Mouse (Mus musculus): ENCODE measurements at regions not wholly inside any gene's neighbourhood (a gene's known extent, or its start where the extent isn't known, plus 50 kb on each side); places are given as distances from the start of the nearest gene placed in this dataset.

DNA sequence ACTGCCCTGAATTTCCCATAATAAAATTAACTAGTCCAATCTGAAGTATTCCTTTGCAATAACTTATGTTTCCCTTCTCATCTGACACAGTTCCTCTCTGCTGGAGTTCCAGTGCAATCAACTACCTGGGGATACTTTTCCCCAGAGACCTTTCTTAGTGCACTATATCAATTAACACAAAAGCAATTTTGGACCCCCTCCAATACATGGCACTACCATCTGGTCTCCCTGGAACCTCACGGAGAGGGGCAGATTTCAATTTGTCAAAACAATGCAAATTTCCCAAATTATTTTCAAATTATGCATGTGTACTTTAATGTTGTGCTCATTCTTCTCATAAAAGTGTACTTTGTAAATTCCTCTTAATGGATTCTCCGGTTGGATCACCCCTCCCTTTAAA, 518.9 kb upstream of the Tenm3 start:
- H3K9me3 ChIP-seq (ENCODE audit: control insufficient read depth, low read length), result no peaks in the 10 kb centered on the region
- no peaks in the 10 kb centered on the region for H3K27me3 ChIP-seq (ENCODE audit: control insufficient read depth, insufficient read depth, low read length)
- no peaks in the 10 kb centered on the region for H3K36me3 ChIP-seq (ENCODE audit: control insufficient read depth, insufficient read depth, low read length)
- no peak overlapping the region for H3K9ac ChIP-seq (ENCODE audit: low read depth, low read length)
- no peak overlapping the region for H3K4me3 ChIP-seq (ENCODE audit: low read depth, low read length)
- no peak for ATAC-seq (ENCODE audit: low FRiP score)
- H3K4me2 ChIP-seq (replicated peaks; ENCODE audit: low read depth, low read length), result no peak overlapping the region
- no peaks in the 10 kb centered on the region for H3K4me1 ChIP-seq (replicated peaks; ENCODE audit: control insufficient read depth, insufficient read depth, low read length)
- no peak for DNase-seq (ENCODE audit: low spot score)
- WGBS, result 83% methylated on average over 2 of the region's 2 CpGs
- H3K27ac ChIP-seq (ENCODE audit: low read depth, low read length), result no peak overlapping the region

DNA sequence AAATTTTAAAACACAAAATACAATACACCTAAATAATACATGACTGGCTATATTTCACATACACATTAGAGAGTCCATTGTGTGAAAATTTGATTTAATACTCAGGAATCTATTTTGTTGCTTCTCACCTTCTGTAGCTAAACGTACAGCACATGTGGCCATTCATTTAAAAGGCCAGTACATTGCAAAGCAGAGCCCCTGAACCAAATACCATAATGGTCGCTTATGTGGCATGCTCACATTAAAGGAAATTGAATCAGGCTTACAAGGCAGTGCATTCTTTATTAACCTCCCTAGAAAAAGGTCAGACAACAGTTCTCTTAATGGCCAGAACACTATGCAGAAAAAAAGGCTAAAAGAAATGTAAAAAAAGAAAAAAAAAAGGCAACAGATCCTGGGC, 517.7 kb upstream of the Tenm3 start:
- WGBS, result 72% methylated on average over 2 of the region's 2 CpGs
- Histone ChIP-seq H3K9me3 (ENCODE audit: control insufficient read depth, low read length) (no peaks in the 10 kb centered on the region), H3K27me3 (ENCODE audit: control insufficient read depth, insufficient read depth, low read length) (no peaks in the 10 kb centered on the region), H3K4me1 (replicated peaks; ENCODE audit: control insufficient read depth, insufficient read depth, low read length) (no peaks in the 10 kb centered on the region), H3K4me3 (ENCODE audit: low read depth, low read length) (no peak overlapping the region), H3K4me2 (replicated peaks; ENCODE audit: low read depth, low read length) (no peak overlapping the region), H3K36me3 (ENCODE audit: control insufficient read depth, insufficient read depth, low read length) (no peaks in the 10 kb centered on the region), H3K9ac (ENCODE audit: low read depth, low read length) (no peak overlapping the region), H3K27ac (ENCODE audit: low read depth, low read length) (no peak overlapping the region)
- DNase-seq (ENCODE audit: low spot score) (no peak), ATAC-seq (ENCODE audit: low FRiP score) (no peak)

DNA sequence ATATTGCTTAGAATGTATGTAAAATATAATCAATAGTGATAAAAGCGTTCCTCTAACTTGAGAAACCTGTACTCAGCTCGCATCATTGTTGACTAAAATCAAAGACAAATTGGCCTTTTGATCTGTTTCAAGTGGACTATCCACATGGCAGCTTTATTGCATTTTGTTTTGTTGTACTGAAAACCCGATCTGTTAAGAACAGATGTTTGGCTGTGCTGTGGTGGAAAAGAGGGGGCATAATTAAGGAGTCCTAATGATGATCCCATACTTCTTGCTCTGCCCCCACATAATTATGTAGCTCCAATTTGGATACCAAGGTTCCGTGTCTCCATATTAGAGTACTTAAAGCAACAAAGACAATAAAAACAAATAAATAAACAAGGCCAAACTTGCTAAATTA, 516.4 kb upstream of the Tenm3 start:
- Histone ChIP-seq H3K4me3 (ENCODE audit: low read depth, low read length) (no peak overlapping the region), H3K4me1 (replicated peaks; ENCODE audit: control insufficient read depth, insufficient read depth, low read length) (no peaks in the 10 kb centered on the region), H3K4me2 (replicated peaks; ENCODE audit: low read depth, low read length) (no peak overlapping the region), H3K9ac (ENCODE audit: low read depth, low read length) (no peak overlapping the region), H3K27ac (ENCODE audit: low read depth, low read length) (no peak overlapping the region), H3K9me3 (ENCODE audit: control insufficient read depth, low read length) (no peaks in the 10 kb centered on the region), H3K36me3 (ENCODE audit: control insufficient read depth, insufficient read depth, low read length) (no peaks in the 10 kb centered on the region), H3K27me3 (ENCODE audit: control insufficient read depth, insufficient read depth, low read length) (no peaks in the 10 kb centered on the region)
- 73% methylated on average over 4 of the region's 4 CpGs for WGBS
- ATAC-seq (ENCODE audit: low FRiP score) (no peak), DNase-seq (ENCODE audit: low spot score) (no peak)

DNA sequence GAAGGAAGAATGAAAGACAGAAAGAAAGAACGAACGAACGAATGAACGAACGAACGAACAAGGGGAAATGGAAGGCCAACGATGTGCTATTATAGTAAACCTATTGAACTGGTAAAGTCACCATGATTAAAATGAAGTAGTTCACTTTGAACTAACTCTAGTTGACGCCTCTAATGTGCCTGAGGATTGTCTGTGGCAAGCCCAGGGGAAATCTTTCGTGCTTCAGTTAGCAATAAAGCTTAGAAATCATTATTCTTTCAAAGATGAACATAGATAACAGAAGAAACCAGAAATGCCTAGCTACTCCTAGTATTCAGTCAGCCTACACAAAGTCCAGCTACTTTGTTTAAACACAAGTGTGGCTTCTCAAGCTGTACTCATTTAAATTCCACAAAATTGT, 515.9 kb upstream of the Tenm3 start:
- no peaks in the 10 kb centered on the region for H3K27me3 ChIP-seq (ENCODE audit: control insufficient read depth, insufficient read depth, low read length)
- WGBS, result 81% methylated on average over 9 of the region's 9 CpGs
- no peaks in the 10 kb centered on the region for H3K36me3 ChIP-seq (ENCODE audit: control insufficient read depth, insufficient read depth, low read length)
- no peak overlapping the region for H3K4me2 ChIP-seq (replicated peaks; ENCODE audit: low read depth, low read length)
- no peak overlapping the region for H3K4me3 ChIP-seq (ENCODE audit: low read depth, low read length)
- no peaks in the 10 kb centered on the region for H3K9me3 ChIP-seq (ENCODE audit: control insufficient read depth, low read length)
- DNase-seq (ENCODE audit: low spot score) (no peak), ATAC-seq (ENCODE audit: low FRiP score) (no peak)
- no peaks in the 10 kb centered on the region for H3K4me1 ChIP-seq (replicated peaks; ENCODE audit: control insufficient read depth, insufficient read depth, low read length)
- no peak overlapping the region for H3K9ac ChIP-seq (ENCODE audit: low read depth, low read length)
- no peak overlapping the region for H3K27ac ChIP-seq (ENCODE audit: low read depth, low read length)

DNA sequence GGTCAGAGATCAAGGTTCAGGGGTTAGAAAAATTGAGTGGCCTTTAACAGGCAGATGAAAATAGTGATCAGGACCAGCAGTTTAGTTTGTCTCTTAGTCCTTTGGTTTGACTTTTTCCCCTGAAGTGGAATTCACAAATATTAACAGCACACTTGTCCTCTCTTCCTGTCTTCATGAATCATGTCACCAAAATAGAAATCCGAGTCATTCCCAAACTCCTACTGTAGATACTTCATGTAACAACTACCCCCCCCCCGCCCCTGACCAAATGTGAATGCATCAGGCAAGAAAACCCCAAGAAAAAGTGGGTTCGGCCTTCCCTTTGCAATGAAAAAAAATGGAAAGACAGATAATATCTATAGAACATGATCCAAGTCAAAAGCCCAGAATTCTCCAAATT, 504.9 kb upstream of the Tenm3 start:
- DNase-seq (ENCODE audit: low spot score), result no peak

DNA sequence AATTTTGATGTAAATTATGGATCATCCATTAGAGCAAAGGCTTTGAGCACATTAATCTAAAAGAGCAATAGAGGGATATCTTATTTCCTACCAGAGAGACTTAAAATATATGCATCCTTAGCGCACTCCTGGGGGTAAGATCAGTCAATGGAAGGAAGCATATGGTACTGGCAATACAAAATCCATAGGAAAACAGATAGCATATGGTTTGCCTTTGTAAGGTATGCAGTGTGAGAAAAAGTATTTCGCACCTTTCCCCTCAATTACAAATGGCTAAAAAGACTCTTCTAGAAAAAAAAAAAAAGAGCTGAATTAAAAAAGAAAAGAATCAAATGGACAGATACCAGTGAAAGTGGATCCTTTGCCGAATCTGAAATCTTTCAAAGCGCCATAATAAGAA, 495.0 kb upstream of the Tenm3 start:
- Histone ChIP-seq H3K36me3 (ENCODE audit: control insufficient read depth, insufficient read depth, low read length) (no peaks in the 10 kb centered on the region), H3K27me3 (ENCODE audit: control insufficient read depth, insufficient read depth, low read length) (no peaks in the 10 kb centered on the region), H3K9me3 (ENCODE audit: control insufficient read depth, low read length) (no peaks in the 10 kb centered on the region), H3K4me3 (ENCODE audit: low read depth, low read length) (no peak overlapping the region), H3K9ac (ENCODE audit: low read depth, low read length) (no peak overlapping the region), H3K27ac (ENCODE audit: low read depth, low read length) (no peak overlapping the region), H3K4me1 (replicated peaks; ENCODE audit: control insufficient read depth, insufficient read depth, low read length) (no peaks in the 10 kb centered on the region), H3K4me2 (replicated peaks; ENCODE audit: low read depth, low read length) (no peak overlapping the region)
- DNase-seq (ENCODE audit: low spot score), result no peak
- no peak for ATAC-seq (ENCODE audit: low FRiP score)
- 87% methylated on average over 4 of the region's 4 CpGs for WGBS

More for the DNA sequence above, 504.9 kb upstream of the Tenm3 start:
- Histone ChIP-seq H3K4me3 (ENCODE audit: low read depth, low read length) (no peak overlapping the region), H3K9ac (ENCODE audit: low read depth, low read length) (no peak overlapping the region), H3K27ac (ENCODE audit: low read depth, low read length) (no peak overlapping the region), H3K27me3 (ENCODE audit: control insufficient read depth, insufficient read depth, low read length) (no peaks in the 10 kb centered on the region), H3K36me3 (ENCODE audit: control insufficient read depth, insufficient read depth, low read length) (no peaks in the 10 kb centered on the region), H3K4me1 (replicated peaks; ENCODE audit: control insufficient read depth, insufficient read depth, low read length) (no peaks in the 10 kb centered on the region), H3K9me3 (ENCODE audit: control insufficient read depth, low read length) (no peaks in the 10 kb centered on the region), H3K4me2 (replicated peaks; ENCODE audit: low read depth, low read length) (no peak overlapping the region)
- WGBS, result 97% methylated on average over 3 of the region's 3 CpGs
- ATAC-seq (ENCODE audit: low FRiP score), result no peak

DNA sequence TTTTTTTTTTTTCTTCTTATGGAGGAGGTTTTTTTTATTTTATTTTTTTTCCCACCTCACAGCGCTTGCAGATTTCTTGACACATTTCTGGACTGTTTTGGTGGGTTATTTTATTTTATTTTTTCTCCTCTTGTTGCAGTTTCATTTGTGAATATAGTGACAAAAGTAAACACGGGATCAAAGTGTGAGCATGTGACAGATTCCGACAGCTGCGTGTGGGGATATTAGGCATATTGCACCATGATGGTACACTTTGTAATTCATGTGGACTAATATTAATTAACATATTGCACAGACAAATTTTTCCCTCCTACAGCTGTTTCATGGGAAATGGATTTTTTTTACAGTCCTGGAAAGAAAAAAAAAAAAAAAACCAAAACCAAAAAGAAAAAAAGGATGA, 483.2 kb upstream of the Tenm3 start:
- no peaks in the 10 kb centered on the region for H3K27me3 ChIP-seq (ENCODE audit: control insufficient read depth, insufficient read depth, low read length)
- no peak overlapping the region for H3K27ac ChIP-seq (ENCODE audit: low read depth, low read length)
- DNase-seq (ENCODE audit: low spot score) (no peak), ATAC-seq (ENCODE audit: low FRiP score) (no peak)
- no peaks in the 10 kb centered on the region for H3K9me3 ChIP-seq (ENCODE audit: control insufficient read depth, low read length)
- no peak overlapping the region for H3K4me3 ChIP-seq (ENCODE audit: low read depth, low read length)
- H3K4me2 ChIP-seq (replicated peaks; ENCODE audit: low read depth, low read length), result no peak overlapping the region
- no peaks in the 10 kb centered on the region for H3K4me1 ChIP-seq (replicated peaks; ENCODE audit: control insufficient read depth, insufficient read depth, low read length)
- no peak overlapping the region for H3K9ac ChIP-seq (ENCODE audit: low read depth, low read length)
- H3K36me3 ChIP-seq (ENCODE audit: control insufficient read depth, insufficient read depth, low read length), result no peaks in the 10 kb centered on the region
- 90% methylated on average over 4 of the region's 4 CpGs for WGBS

DNA sequence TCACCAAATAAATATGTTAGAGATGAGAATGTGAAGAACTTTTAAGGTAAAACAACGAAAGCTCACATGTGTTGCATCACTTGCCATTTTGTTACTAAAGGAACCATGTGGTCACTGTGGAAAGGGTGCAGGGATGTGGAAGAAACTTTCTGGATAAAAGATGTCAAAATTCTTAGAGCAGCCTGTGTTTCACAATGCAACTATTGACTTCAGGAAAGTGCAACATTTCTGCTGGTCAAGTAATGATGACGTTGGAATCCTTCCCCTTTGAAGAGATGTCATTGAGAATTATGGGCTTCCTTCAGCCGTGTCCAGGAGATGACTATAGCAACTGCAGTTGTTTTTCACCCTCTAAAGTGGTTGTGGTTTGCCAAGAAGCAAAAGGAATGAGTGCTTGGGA, 477.7 kb upstream of the Tenm3 start:
- no peaks in the 10 kb centered on the region for H3K9me3 ChIP-seq (ENCODE audit: control insufficient read depth, low read length)
- H3K36me3 ChIP-seq (ENCODE audit: control insufficient read depth, insufficient read depth, low read length), result no peaks in the 10 kb centered on the region
- H3K27me3 ChIP-seq (ENCODE audit: control insufficient read depth, insufficient read depth, low read length), result no peaks in the 10 kb centered on the region
- H3K27ac ChIP-seq (ENCODE audit: low read depth, low read length), result no peak overlapping the region
- H3K4me3 ChIP-seq (ENCODE audit: low read depth, low read length), result no peak overlapping the region
- WGBS, result 50% methylated on average over 3 of the region's 3 CpGs
- DNase-seq (ENCODE audit: low spot score) (no peak), ATAC-seq (ENCODE audit: low FRiP score) (no peak)
- H3K4me2 ChIP-seq (replicated peaks; ENCODE audit: low read depth, low read length), result no peak overlapping the region
- H3K4me1 ChIP-seq (replicated peaks; ENCODE audit: control insufficient read depth, insufficient read depth, low read length), result no peaks in the 10 kb centered on the region
- no peak overlapping the region for H3K9ac ChIP-seq (ENCODE audit: low read depth, low read length)

DNA sequence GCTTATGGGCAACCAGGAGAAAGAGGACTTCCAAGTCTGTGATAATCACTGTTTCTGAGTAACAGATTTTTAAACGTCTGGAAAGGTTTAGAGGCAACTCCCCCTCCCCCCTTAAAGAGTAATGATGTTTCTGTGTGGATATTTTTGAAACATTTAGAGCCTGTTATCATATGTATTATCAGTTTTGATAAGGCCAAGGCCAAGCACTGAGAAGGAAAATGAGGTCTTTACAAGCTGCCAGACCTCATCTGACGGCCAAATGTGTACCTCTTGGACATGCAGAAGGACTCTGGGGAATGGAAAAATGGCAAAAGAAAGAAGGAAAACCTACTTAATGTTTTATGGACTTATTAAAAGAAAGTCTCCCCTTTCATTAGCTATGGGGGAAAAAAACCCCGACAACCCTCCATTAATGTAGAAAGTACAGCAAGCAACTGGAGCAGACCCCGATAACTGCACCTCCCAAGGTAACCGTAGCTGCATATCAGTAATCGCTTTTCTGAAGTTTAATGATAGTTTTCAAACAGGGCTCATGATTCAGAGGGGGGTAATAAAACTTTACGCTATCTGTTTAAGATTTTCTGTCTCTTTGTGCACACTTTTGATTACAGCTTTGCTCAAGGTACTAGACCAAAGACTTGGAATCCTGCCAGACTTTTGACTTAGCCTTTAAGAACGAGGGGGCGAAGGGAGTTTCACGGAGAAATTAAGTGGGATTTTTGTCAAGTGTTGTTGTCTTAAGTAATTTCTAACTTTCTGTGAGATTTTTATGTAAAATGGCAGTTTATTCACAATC, 469.9 kb upstream of the Tenm3 start:
- ATAC-seq (ENCODE audit: low FRiP score) (no peak), DNase-seq (ENCODE audit: low spot score) (no peak)
- Histone ChIP-seq H3K4me1 (replicated peaks; ENCODE audit: control insufficient read depth, insufficient read depth, low read length) (no peaks in the 10 kb centered on the region), H3K36me3 (ENCODE audit: control insufficient read depth, insufficient read depth, low read length) (no peaks in the 10 kb centered on the region), H3K27ac (ENCODE audit: low read depth, low read length) (no peak overlapping the region), H3K27me3 (ENCODE audit: control insufficient read depth, insufficient read depth, low read length) (no peaks in the 10 kb centered on the region), H3K9me3 (ENCODE audit: control insufficient read depth, low read length) (no peaks in the 10 kb centered on the region), H3K4me3 (ENCODE audit: low read depth, low read length) (no peak overlapping the region), H3K4me2 (replicated peaks; ENCODE audit: low read depth, low read length) (no peak overlapping the region), H3K9ac (ENCODE audit: low read depth, low read length) (no peak overlapping the region)
- whole genome bisulfite sequencing, result 83% methylated on average over 10 of the region's 10 CpGs

All from hindbrain, embryonic 11.5 days (tissue).